Mouse (Mus musculus): ENCODE results near the gene Cap2.

The Cap2 gene

GRCm38 (mm10) chr13:46501800-46502389 lies at the start of gene Cap2:
Gene Cap2, plus strand, starts transcription at chr13:46501848.
- DNase-seq: peak; percentile 87 to 92

- no peak for DNase-seq
These were observed 42.1 kb upstream of the Cap2 start for GRCm38 (mm10) chr13:46459546-46459945.

- no peak for DNase-seq
These were observed 39.4 kb upstream of the Cap2 start for GRCm38 (mm10) chr13:46462280-46462679.

DNA sequence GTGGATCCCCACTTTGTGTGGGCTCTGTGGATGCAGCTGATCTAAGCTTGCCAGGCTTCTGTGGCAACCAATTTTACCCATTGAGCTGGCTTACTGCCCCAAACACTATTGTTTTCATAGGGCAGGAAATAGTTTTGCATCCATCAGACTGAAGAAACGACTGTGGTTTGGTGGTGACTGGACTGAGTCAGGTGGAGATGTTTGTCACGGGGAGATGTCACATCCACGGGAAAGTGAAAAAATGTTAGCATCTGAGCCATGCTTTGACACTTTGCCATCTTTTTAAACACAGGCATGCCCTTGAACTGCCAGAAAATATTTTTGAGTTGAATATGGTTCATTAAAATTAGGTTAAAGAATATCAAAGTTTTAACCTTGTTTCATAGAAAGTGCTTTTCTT lies 37.9 kb upstream of the Cap2 start:
- no peak for DNase-seq

DNA sequence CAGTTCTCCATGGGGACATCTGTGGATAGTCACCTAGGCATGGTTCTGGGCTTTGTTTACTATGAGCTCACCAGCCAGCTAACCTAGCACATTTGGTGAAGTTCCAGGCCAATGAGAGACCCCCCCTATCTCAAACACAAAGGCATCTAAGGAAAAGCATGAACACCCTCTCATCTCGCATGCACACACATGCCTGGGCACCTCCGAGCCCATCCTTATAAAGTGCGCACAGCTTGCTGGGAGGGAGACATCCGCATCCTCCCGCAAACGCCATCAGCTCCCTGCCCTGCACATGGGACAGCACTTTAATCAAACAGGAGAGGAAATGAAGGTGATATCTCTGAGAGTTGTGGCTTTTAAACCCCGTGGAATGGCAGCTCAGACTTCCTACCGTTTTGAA lies 33.4 kb upstream of the Cap2 start:
- no peak for DNase-seq

DNA sequence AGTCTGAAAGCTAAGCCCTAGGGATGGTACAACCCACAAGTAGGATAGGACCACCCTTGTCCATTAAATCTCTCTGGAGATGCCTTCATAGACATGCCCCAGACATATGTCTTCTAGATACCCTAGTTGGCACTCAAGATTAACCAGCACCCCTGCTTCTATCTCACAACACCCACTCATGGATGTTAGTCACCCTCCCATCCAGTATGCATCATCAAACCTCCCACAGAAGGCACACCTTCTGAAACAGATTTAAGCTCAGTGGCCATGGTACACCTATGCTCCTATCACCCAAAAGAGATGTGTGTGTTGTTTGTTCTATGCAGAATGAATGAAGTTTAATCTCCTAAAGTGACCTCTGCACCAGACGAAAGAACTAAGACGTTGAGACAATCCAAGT lies 32.1 kb upstream of the Cap2 start:
- DNase-seq: no peak

DNA sequence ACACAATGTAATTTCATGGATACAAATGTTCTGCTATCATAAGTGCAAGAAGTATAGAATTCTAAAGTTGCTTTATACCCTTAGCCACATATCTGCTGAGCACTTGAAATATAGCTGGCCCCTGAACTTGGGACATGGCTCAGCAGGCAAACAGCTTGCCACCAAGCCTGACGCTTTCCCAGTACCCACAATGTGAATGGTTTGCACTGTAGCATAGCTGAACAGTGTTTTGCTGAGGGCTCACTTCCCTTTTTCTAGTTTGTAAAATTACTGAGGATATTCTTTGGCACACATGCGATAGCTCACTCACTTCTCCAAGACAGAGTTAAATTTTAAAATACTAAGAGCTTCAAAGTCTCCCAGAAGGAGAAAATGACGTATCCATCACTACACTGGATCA lies 20.4 kb upstream of the Cap2 start:
- DNase-seq: no peak

GRCm38 (mm10) chr13:46485605-46486004 lies 16.0 kb upstream of the Cap2 start:
- DNase-seq: no peak

DNA sequence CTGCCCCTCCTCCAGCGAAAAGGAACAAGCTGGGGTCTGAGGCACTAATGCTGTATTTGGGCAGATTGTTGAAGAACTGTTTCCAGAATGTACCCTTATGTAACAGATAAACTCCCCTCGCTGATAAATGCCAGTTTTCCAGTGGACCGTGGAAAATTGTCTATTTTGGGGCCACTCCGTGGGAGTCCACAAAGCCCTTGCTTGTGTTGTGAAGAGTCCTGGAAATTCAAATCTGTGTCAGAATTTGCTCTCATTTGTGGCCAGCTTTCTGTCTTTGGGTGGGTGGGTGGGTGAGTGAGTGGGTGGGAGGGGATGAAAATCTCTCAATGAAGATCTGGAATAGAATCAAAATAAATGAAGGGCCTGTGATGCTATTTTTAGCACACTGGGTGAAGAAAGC lies 13.5 kb upstream of the Cap2 start:
- DNase-seq: no peak

- no peak for DNase-seq
These were observed 11.0 kb upstream of the Cap2 start for GRCm38 (mm10) chr13:46490644-46491043.

DNA sequence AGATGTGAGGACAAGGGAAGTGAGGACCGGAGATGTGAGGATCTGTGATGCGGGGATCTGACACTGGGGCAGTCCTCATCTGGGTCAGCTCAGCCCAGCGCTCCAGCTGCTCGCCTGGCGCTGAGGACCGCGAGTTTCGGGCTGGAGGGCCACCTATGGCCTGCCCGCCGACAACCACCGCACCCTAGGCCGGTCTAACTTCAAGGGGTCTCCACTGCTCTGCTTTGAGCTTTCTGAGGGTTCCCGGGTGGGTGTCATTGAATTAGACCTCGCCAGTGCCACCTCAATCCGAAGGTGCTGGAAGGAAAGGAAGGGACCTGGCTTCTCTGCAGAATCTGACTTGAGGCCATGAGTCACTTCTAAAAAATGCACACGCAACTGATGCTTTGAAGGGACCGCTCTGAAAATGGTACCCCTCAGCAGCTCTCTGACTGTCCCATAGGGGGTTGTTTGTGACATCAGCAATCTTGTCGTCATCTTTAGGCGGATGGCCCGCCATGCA lies 793 bp downstream of the Cap2 start:
- DNase-seq: peak; percentile 25 to 39

DNA sequence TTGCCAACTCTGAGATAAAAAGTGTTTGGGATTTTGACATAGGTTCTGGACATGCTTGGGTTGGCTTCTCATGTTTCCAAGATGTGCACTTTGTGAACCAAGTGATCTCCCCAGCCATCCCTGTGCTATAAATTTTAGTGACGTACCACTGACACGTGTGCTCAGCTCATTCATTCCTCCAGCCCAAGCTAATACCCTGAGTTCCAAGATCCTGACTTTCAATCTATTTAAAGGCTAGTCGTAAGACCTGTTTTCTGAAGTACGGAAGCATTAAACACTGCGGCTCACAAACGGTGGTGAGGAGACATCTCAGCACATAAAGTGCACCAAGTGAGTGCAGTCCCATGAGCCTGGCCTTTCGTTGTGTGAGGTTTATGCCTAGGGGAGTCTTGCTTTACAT lies 6.3 kb downstream of the Cap2 start:
- no peak for DNase-seq

DNA sequence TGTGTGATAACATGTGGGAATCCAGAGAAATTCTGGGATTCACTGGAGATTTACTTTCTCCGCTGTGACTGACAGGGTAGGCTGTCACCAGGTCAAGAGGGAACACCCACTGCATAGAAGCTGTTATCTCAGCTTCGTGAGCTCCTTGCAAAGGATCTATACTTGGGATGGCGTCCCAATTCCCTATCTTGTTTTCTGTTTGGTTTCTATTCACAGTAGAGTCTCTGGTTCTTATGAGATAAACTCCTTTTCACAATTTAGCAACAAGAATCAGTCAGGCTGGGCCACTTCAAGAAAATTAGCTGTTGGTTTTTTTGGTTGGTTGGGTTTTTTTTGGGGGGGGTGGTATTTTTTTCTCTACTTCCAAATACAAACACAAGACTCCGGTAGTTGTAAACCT lies 7.2 kb downstream of the Cap2 start:
- no peak for DNase-seq

GRCm38 (mm10) chr13:46510460-46510859 lies 8.8 kb downstream of the Cap2 start:
- no peak for DNase-seq

DNA sequence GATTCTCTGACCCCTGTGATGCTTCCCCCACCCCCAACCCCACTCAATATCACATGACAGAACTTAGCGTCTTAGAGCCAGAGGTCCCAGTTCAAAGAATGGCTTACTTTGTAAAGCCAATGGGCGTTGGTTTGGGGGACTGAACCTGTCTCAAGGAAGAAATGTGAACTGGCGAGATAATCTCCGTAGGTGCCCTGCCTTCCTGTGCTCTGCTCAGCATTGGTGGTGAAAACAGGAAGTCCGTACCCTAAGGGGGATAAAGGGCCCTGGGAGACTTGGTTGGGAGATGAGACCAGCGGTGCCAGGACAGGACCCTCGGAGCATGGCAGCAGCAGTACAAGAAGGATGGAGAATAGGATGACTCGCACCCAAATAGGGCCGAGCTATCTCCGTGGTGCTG lies 12.8 kb downstream of the Cap2 start:
- DNase-seq: no peak

DNA sequence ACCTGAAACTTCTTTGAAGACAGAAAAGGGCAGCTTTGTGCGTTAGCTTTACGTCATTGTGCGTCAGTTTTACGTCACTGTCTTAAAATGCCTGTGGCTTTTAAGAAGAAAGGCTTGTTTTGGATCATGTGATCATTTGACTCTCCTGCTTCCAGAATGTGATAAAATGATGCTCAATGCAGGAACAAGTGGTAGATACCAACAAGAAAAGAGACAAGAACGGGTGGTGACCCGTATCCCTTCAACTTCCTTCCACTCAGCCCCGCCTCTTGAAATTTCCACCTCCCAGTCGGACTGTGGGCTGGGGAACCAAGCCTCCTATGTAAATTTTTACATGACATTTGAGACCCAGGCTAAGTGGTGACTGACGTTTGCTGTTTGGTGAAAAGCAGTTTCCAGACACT lies 13.5 kb downstream of the Cap2 start:
- DNase-seq: no peak

GRCm38 (mm10) chr13:46515524-46515923 lies 13.9 kb downstream of the Cap2 start:
- DNase-seq: no peak

GRCm38 (mm10) chr13:46516183-46516582 lies 14.5 kb downstream of the Cap2 start:
- DNase-seq: no peak

- DNase-seq: no peak
These were observed 15.6 kb downstream of the Cap2 start for GRCm38 (mm10) chr13:46517211-46517685.

DNA sequence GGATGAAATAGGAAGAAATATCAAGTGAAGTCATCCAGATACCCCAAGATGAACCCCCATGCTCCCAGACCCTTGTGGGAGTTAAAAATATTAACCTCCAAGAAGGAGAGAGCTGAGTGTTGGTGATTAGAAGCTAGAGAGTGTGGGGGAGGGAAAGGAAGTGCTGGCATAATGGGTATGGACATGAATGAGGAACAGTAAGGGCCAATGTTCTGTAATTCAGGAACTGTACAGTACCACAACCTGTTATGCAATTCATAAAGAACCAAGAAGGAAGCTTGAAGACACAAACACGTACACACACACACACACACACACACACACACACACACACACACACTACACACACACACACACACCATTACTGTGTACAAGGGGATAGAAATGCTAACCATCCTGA lies 19.8 kb downstream of the Cap2 start:
- no peak for DNase-seq

DNA sequence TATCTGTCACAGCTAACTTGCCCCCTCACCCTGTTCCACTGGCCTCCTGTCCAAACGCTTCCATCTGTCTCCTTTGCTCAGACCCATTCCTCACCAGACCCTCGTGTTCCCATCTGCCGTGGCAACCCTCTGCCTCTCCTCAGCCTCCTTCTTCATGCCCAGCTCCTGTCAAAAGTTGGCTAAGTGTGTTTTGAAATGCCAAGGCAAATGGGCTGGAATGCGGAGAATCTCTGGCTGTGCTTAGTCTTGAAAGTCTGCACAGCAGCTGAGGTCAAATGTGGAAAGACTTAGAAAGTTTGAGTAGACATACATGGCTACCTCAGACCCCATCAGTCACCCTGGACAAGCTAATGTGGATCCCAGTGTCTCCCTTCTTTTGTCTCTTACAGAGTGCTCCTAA lies 21.1 kb downstream of the Cap2 start:
- DNase-seq: no peak

DNA sequence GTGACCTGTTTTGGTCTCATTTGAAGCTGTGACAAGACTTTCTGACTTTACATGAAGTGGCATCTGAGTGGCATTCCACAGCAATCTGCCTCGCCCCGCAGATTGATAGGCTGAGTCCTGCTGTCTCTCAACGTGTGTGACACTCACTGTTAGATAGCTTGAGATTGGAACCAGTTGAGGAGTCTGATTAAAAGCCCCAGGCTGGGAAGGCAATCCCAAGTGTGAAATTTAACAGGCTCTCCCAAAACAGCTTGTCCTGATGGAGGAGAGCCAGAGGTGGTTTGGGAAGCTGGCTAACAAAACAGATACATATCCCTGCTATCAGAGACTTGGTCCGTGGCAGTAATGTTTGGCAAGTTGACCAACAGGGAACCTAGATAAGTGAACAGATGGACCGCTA lies 21.6 kb downstream of the Cap2 start:
- DNase-seq: no peak

GRCm38 (mm10) chr13:46523712-46524111 lies 22.1 kb downstream of the Cap2 start:
- DNase-seq: no peak

- DNase-seq: no peak
These were observed 23.9 kb downstream of the Cap2 start for GRCm38 (mm10) chr13:46525295-46526255.

Measured in thymus, postnatal 36 days (tissue).